Mouse (Mus musculus): ENCODE results near the gene Olfr374.
"Not testable (repeated sequence)": the region's sequence is repeated elsewhere in the genome, so short reads cannot be mapped to it uniquely, and the experiment has no call there.

Gene Olfr374

GRCm38 (mm10) chr8:72106740-72107139, at the start of gene Olfr374:
Gene Olfr374 (plus strand): TSS chr8:72107040.
- no peak for DNase-seq (ENCODE audit: low spot score)

GRCm38 (mm10) chr8:72057643-72058042, 49.2 kb upstream of the Olfr374 start:
- DNase-seq (ENCODE audit: low spot score): not testable (repeated sequence)

- not testable (repeated sequence) for DNase-seq (ENCODE audit: low spot score)
Observed at GRCm38 (mm10) chr8:72066819-72067399, 39.9 kb upstream of the Olfr374 start.

GRCm38 (mm10) chr8:72082877-72083276, 24.0 kb upstream of the Olfr374 start, which contains the start of gene Olfr373:
Gene Olfr373 (plus strand): TSS chr8:72083177.
- not testable (repeated sequence) for DNase-seq (ENCODE audit: low spot score)

GRCm38 (mm10) chr8:72084744-72085143, 22.1 kb upstream of the Olfr374 start:
- DNase-seq (ENCODE audit: low spot score): no peak

GRCm38 (mm10) chr8:72087611-72088010, 19.2 kb upstream of the Olfr374 start:
- not testable (repeated sequence) for DNase-seq (ENCODE audit: low spot score)

- DNase-seq (ENCODE audit: low spot score): not testable (repeated sequence)
Observed at GRCm38 (mm10) chr8:72096721-72097120, 10.1 kb upstream of the Olfr374 start.

- not testable (repeated sequence) for DNase-seq (ENCODE audit: low spot score)
Observed at GRCm38 (mm10) chr8:72099377-72100103, 7.3 kb upstream of the Olfr374 start.

- DNase-seq (ENCODE audit: low spot score): no peak
Observed at GRCm38 (mm10) chr8:72105165-72105564, 1.7 kb upstream of the Olfr374 start.

GRCm38 (mm10) chr8:72110876-72111275, 4.0 kb downstream of the Olfr374 start:
- no peak for DNase-seq (ENCODE audit: low spot score)

- no peak for DNase-seq (ENCODE audit: low spot score)
Observed at GRCm38 (mm10) chr8:72112486-72112885, 5.6 kb downstream of the Olfr374 start.

GRCm38 (mm10) chr8:72115202-72115601, 8.4 kb downstream of the Olfr374 start:
- DNase-seq (ENCODE audit: low spot score): no peak

GRCm38 (mm10) chr8:72118616-72119015, 11.8 kb downstream of the Olfr374 start:
- no peak for DNase-seq (ENCODE audit: low spot score)

GRCm38 (mm10) chr8:72121486-72121885, 14.6 kb downstream of the Olfr374 start:
- not testable (repeated sequence) for DNase-seq (ENCODE audit: low spot score)

GRCm38 (mm10) chr8:72121997-72122396, 15.2 kb downstream of the Olfr374 start:
- no peak for DNase-seq (ENCODE audit: low spot score)

GRCm38 (mm10) chr8:72127834-72128233, 21.0 kb downstream of the Olfr374 start:
- no peak for DNase-seq (ENCODE audit: low spot score)

- DNase-seq (ENCODE audit: low spot score): no peak
Observed at GRCm38 (mm10) chr8:72131251-72131650, 24.4 kb downstream of the Olfr374 start.

GRCm38 (mm10) chr8:72131901-72132300, 25.1 kb downstream of the Olfr374 start:
- no peak for DNase-seq (ENCODE audit: low spot score)

GRCm38 (mm10) chr8:72132417-72132816, 25.6 kb downstream of the Olfr374 start:
- no peak for DNase-seq (ENCODE audit: low spot score)

- DNase-seq (ENCODE audit: low spot score): no peak
Observed at GRCm38 (mm10) chr8:72132891-72133290, 26.1 kb downstream of the Olfr374 start.

GRCm38 (mm10) chr8:72133507-72133906, 26.7 kb downstream of the Olfr374 start:
- DNase-seq (ENCODE audit: low spot score): no peak

- peak; percentile 25 for DNase-seq (ENCODE audit: low spot score)
Observed at GRCm38 (mm10) chr8:72134756-72135445, 28.1 kb downstream of the Olfr374 start, which contains the start of gene Tpm4. Gene Tpm4 (plus strand): TSS chr8:72134975.

Measured in urinary bladder, postnatal 10 days (tissue).